Mouse (Mus musculus) embryonic facial prominence, embryonic 14.5 days (tissue): Measurements from ENCODE around the gene Fank1. TPM values are rescaled to one million over a fixed set of nuclear protein-coding genes. Genes with fewer than 3 reads are reported as not detected.

Experiments used
- ATAC-seq: fragments of 200-750 bp; cut with Nextera tagmentation; 2 replicates; pipeline ENCODE4 v1.8.0; 2017; ENCODE audit warnings: low read depth, moderate number of reproducible peaks, moderate TSS enrichment
- DNase-seq: peaks from one replicate; pipeline ENCODE4 v3.0.0-alpha.2; 2015; ENCODE audit warnings: low spot score
- H3K27ac ChIP-seq: fragments of 300-500 bp; sonication (generic); replicated peaks from 2 replicates; pipeline ENCODE4 v1.5.1; 2014; ENCODE audit warnings: low read depth, mild to moderate bottlenecking, low read length, moderate library complexity
- H3K27me3 ChIP-seq: fragments of 300-500 bp; sonication (generic); replicated peaks from 2 replicates; pipeline ENCODE4 v1.6.1; 2014; ENCODE audit warnings: low read length; ENCODE audit not compliant: control insufficient read depth, insufficient read depth
- H3K36me3 ChIP-seq: fragments of 300-500 bp; sonication (generic); 2 replicates; pipeline ENCODE4 v1.6.1; 2014; ENCODE audit warnings: low read length, mixed read lengths; ENCODE audit not compliant: control insufficient read depth, insufficient read depth
- H3K4me1 ChIP-seq: fragments of 300-500 bp; sonication (generic); 2 replicates; pipeline ENCODE4 v1.6.1; 2014; ENCODE audit warnings: antibody characterized with exemption, low read length; ENCODE audit not compliant: control insufficient read depth, insufficient read depth
- H3K4me2 ChIP-seq: fragments of 300-500 bp; sonication (generic); 2 replicates; pipeline ENCODE4 v1.6.1; 2014; ENCODE audit warnings: low read depth, mild to moderate bottlenecking, low read length, moderate library complexity, mixed read lengths
- H3K4me3 ChIP-seq: fragments of 300-500 bp; sonication (generic); 2 replicates; pipeline ENCODE4 v1.5.1; 2014; ENCODE audit warnings: low read depth, mild to moderate bottlenecking, low read length
- H3K9ac ChIP-seq: fragments of 300-500 bp; sonication (generic); 2 replicates; pipeline ENCODE4 v1.6.1; 2014; ENCODE audit warnings: low read depth, mild to moderate bottlenecking, low read length, moderate library complexity, mixed read lengths
- H3K9me3 ChIP-seq: fragments of 300-500 bp; sonication (generic); 2 replicates; pipeline ENCODE4 v1.6.1; 2016; ENCODE audit warnings: low read length; ENCODE audit not compliant: control insufficient read depth
- WGBS: fragments of 180-500 bp; shearing (Covaris S2); extraction: QIAGEN DNeasy Blood & Tissue Kit; methylation state at CpG from one replicate; pipeline ENCODE4 v1.1.7; 2014; 5-methylcytosine and 5-hydroxymethylcytosine counted together
- polyA plus RNA-seq: library from polyadenylated mRNA; unstranded; fragments of >200 nt; fragmentation: Nextera tagmentation; extraction: Ambion mirVana; gene quantifications from 2 replicates; pipeline ENCODE4 v1.2.1, GENCODE M21; 2014

Gene Fank1
- polyA plus RNA-seq, 1 experiment from 2014 or later, result 3.0 TPM

- no peaks in the 10 kb centered on the region for H3K27me3 ChIP-seq
- no peak for ATAC-seq
- H3K4me2 ChIP-seq, result no peak overlapping the region
- H3K27ac ChIP-seq, result peak overlapping the region; percentile 3
- H3K9me3 ChIP-seq, result no peaks in the 10 kb centered on the region
- peaks cover 3% of the 10 kb centered on the region; the same call in 1 of the 2 replicates for H3K36me3 ChIP-seq
- no peak overlapping the region for H3K4me3 ChIP-seq
- no peak for DNase-seq
- no peak overlapping the region for H3K9ac ChIP-seq
- 73% methylated on average over 1 of the region's 1 CpGs for WGBS
- no peaks in the 10 kb centered on the region for H3K4me1 ChIP-seq
Observed at GRCm38 (mm10) chr7:133744209-133744608, 32.5 kb upstream of the Fank1 start.

- Histone ChIP-seq H3K27me3 (no peaks in the 10 kb centered on the region), H3K9ac (no peak overlapping the region), H3K36me3 (peaks cover 3% of the 10 kb centered on the region; the same call in 1 of the 2 replicates), H3K4me2 (no peak overlapping the region), H3K4me1 (no peaks in the 10 kb centered on the region), H3K9me3 (no peaks in the 10 kb centered on the region), H3K27ac (peak overlapping the region; percentile 3; the same call in 1 of the 2 replicates), H3K4me3 (no peak overlapping the region)
- WGBS, result 36% methylated on average over 4 of the region's 4 CpGs
- ATAC-seq (peak; percentile 44), DNase-seq (peak; percentile 45)
Observed at GRCm38 (mm10) chr7:133744701-133745100, 32.0 kb upstream of the Fank1 start.

- no peak overlapping the region for H3K4me2 ChIP-seq
- WGBS, result 85% methylated on average over 8 of the region's 8 CpGs
- H3K27ac ChIP-seq, result no peak overlapping the region
- H3K9ac ChIP-seq, result no peak overlapping the region
- DNase-seq, result no peak
- H3K4me3 ChIP-seq, result no peak overlapping the region
- no peak for ATAC-seq
- no peaks in the 10 kb centered on the region for H3K27me3 ChIP-seq
- H3K36me3 ChIP-seq, result peaks cover 3% of the 10 kb centered on the region; the same call in 1 of the 2 replicates
- no peaks in the 10 kb centered on the region for H3K9me3 ChIP-seq
- no peaks in the 10 kb centered on the region for H3K4me1 ChIP-seq
Observed at GRCm38 (mm10) chr7:133747372-133747771, 29.3 kb upstream of the Fank1 start.

- Histone ChIP-seq H3K27me3 (no peaks in the 10 kb centered on the region), H3K9me3 (no peaks in the 10 kb centered on the region), H3K4me2 (no peak overlapping the region), H3K4me1 (no peaks in the 10 kb centered on the region), H3K36me3 (0 out of 2 replicates have a peak, but pooled peaks cover 3% of the 10 kb centered on the region), H3K9ac (no peak overlapping the region), H3K27ac (no peak overlapping the region), H3K4me3 (no peak overlapping the region)
- 78% methylated on average over 14 of the region's 14 CpGs for WGBS
- DNase-seq, result no peak
- no peak for ATAC-seq
Observed at GRCm38 (mm10) chr7:133748753-133749152, 27.9 kb upstream of the Fank1 start.

- no peak for ATAC-seq
- 57% methylated on average over 5 of the region's 5 CpGs for WGBS
- DNase-seq, result peak; percentile 62
- H3K4me3 ChIP-seq, result no peak overlapping the region
- H3K4me1 ChIP-seq, result no peaks in the 10 kb centered on the region
- 0 out of 2 replicates have a peak, but pooled peaks cover 3% of the 10 kb centered on the region for H3K36me3 ChIP-seq
- H3K27me3 ChIP-seq, result no peaks in the 10 kb centered on the region
- no peaks in the 10 kb centered on the region for H3K9me3 ChIP-seq
- no peak overlapping the region for H3K27ac ChIP-seq
- H3K9ac ChIP-seq, result no peak overlapping the region
- no peak overlapping the region for H3K4me2 ChIP-seq
Observed at GRCm38 (mm10) chr7:133750666-133751065, 26.0 kb upstream of the Fank1 start.

- no peaks in the 10 kb centered on the region for H3K4me1 ChIP-seq
- ATAC-seq (no peak), DNase-seq (no peak)
- no peak overlapping the region for H3K27ac ChIP-seq
- WGBS, result 85% methylated on average over 5 of the region's 5 CpGs
- no peak overlapping the region for H3K9ac ChIP-seq
- H3K36me3 ChIP-seq, result 0 out of 2 replicates have a peak, but pooled peaks cover 3% of the 10 kb centered on the region
- H3K4me2 ChIP-seq, result no peak overlapping the region
- no peaks in the 10 kb centered on the region for H3K27me3 ChIP-seq
- no peak overlapping the region for H3K4me3 ChIP-seq
- H3K9me3 ChIP-seq, result no peaks in the 10 kb centered on the region
Observed at GRCm38 (mm10) chr7:133751163-133751562, 25.5 kb upstream of the Fank1 start.

GRCm38 (mm10) chr7:133757961-133758455 lies 18.7 kb upstream of the Fank1 start:
- 49% methylated on average over 5 of the region's 5 CpGs for WGBS
- peak; percentile 41 for DNase-seq
- Histone ChIP-seq H3K4me2 (no peak overlapping the region), H3K4me3 (no peak overlapping the region), H3K36me3 (no peaks in the 10 kb centered on the region), H3K27ac (no peak overlapping the region), H3K9me3 (peaks cover 3% of the 10 kb centered on the region; the same call in 1 of the 2 replicates), H3K9ac (no peak overlapping the region), H3K27me3 (no peaks in the 10 kb centered on the region), H3K4me1 (peaks cover 10% of the 10 kb centered on the region; the same call in 1 of the 2 replicates)
- ATAC-seq, result no peak

- no peak overlapping the region for H3K27ac ChIP-seq
Observed at GRCm38 (mm10) chr7:133758716-133759115, 17.9 kb upstream of the Fank1 start.

More at GRCm38 (mm10) chr7:133758716-133759115, 17.9 kb upstream of the Fank1 start:
- Histone ChIP-seq H3K36me3 (no peaks in the 10 kb centered on the region), H3K4me2 (no peak overlapping the region), H3K4me1 (peaks cover 10% of the 10 kb centered on the region; the same call in 1 of the 2 replicates), H3K9me3 (peaks cover 3% of the 10 kb centered on the region; the same call in 1 of the 2 replicates), H3K9ac (no peak overlapping the region), H3K27me3 (no peaks in the 10 kb centered on the region), H3K4me3 (no peak overlapping the region)
- ATAC-seq, result no peak
- DNase-seq, result no peak
- WGBS, result 92% methylated on average over 5 of the region's 5 CpGs
